Mouse (Mus musculus): ENCODE results near the gene Astn2. TPM values are rescaled to one million over a fixed set of nuclear protein-coding genes. Genes with fewer than 3 reads are reported as not detected.

Astn2 gene
- polyA plus RNA-seq, 1 experiment from 2014 or later: 0.52 TPM

DNA sequence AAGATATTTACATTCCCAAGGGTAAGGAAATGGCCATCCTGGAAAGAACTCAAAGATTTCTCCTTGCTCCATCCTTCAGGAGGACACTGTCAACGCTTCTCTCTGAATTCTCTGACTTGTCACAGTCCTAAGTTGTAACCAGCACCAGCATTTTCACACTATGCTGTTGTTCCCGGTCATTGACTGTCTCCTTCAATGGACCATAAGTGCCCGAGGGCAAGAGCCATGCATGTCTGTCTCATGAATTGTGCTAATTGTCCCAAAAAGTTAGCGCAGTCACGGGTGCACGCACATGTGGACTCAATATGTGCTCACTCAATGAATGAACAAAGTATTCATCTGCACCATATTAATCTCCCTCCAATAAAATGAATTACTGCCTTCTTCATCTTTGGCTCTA lies 741.2 kb downstream of the Astn2 start:
- no peak overlapping the region for H3K27ac ChIP-seq
- no peaks in the 10 kb centered on the region for H3K36me3 ChIP-seq
- H3K4me1 ChIP-seq (replicated peaks): no peaks in the 10 kb centered on the region
- no peak for ATAC-seq (replicated peaks; ENCODE audit: insufficient number of reproducible peaks, insufficient read depth, low FRiP score, low read depth)
- H3K9ac ChIP-seq: no peak overlapping the region
- WGBS: 87% methylated on average over 6 of the region's 6 CpGs
- H3K4me3 ChIP-seq: no peak overlapping the region
- no peaks in the 10 kb centered on the region for H3K27me3 ChIP-seq
- H3K9me3 ChIP-seq (replicated peaks): no peaks in the 10 kb centered on the region
- no peak overlapping the region for H3K4me2 ChIP-seq

GRCm38 (mm10) chr4:65654723-65655122 lies 749.7 kb downstream of the Astn2 start:
- no peak overlapping the region for H3K9ac ChIP-seq
- WGBS: 0% methylated on average over 2 of the region's 2 CpGs
- no peak overlapping the region for H3K4me3 ChIP-seq
- H3K27ac ChIP-seq: no peak overlapping the region
- H3K27me3 ChIP-seq: no peaks in the 10 kb centered on the region
- H3K9me3 ChIP-seq (replicated peaks): no peaks in the 10 kb centered on the region
- peaks cover 11% of the 10 kb centered on the region for H3K4me1 ChIP-seq (replicated peaks)
- no peaks in the 10 kb centered on the region for H3K36me3 ChIP-seq
- no peak overlapping the region for H3K4me2 ChIP-seq
- no peak; the same call in 1 of the 2 replicates for ATAC-seq (replicated peaks; ENCODE audit: insufficient number of reproducible peaks, insufficient read depth, low FRiP score, low read depth)

DNA sequence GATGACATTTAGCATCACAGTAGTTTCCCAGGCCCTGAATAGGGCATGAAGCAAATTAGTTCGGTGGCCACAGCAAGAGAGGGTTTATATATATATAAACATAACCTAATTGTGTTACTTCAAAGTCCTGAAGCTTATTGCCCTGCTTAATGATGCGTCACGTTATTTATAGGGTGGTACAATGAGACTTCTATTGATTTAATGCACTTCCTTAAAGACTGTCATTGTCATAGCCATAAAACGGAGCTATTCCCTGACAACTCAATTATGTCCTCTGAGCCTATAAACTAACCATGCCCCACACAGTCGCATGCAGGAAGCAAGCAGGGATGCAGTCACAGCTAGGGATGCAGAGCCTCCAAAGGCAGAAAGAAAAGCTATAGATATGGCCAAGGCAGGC lies 761.8 kb downstream of the Astn2 start:
- no peak overlapping the region for H3K9ac ChIP-seq
- no peak for ATAC-seq (replicated peaks; ENCODE audit: insufficient number of reproducible peaks, insufficient read depth, low FRiP score, low read depth)
- no peaks in the 10 kb centered on the region for H3K36me3 ChIP-seq
- H3K4me1 ChIP-seq (replicated peaks): no peaks in the 10 kb centered on the region
- H3K9me3 ChIP-seq (replicated peaks): no peaks in the 10 kb centered on the region
- no peaks in the 10 kb centered on the region for H3K27me3 ChIP-seq
- H3K4me2 ChIP-seq: no peak overlapping the region
- no peak overlapping the region for H3K27ac ChIP-seq
- no peak overlapping the region for H3K4me3 ChIP-seq
- WGBS: 74% methylated on average over 5 of the region's 5 CpGs

DNA sequence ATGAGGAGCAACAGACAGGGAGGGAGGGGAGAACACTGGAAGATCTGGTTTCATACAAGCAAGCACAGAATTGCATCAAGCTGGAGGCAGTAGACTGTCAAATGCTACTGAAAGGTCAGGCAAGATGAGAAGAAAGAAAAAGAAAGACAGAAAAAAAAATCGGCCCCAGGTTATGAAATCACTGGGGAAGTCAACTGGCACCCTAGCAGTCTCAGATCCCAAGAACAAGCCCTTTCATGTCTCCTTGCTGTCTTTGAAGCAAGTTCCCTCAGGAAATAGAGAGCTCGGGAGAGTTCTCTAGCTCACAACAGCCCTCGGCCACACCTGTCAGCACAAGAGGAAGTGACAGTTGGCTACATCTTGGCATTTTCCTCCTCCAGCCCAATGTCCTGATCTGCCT lies 766.2 kb downstream of the Astn2 start:
- WGBS: 68% methylated on average over 3 of the region's 3 CpGs
- H3K4me2 ChIP-seq: no peak overlapping the region

DNA sequence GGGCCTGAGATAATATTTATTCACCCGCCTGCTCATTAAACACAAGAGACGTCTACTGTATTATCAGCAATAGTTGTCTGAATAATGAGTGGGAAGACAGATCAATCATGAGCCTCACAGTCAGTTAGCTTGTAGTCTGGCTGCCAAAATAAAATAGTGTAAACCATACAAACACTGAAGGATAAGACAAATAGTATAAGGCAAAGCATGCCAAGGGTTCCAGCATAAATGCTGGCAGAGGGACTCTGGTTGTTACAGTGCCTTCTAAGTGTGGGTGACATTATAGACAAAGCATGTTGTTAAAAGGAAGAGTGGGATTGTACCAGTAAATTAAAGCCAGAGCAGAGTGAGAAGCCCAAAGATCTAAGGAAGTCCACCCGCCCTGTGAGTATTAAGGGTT lies 784.3 kb downstream of the Astn2 start:
- ATAC-seq (replicated peaks; ENCODE audit: insufficient number of reproducible peaks, insufficient read depth, low FRiP score, low read depth): no peak
- Histone ChIP-seq H3K4me3 (no peak overlapping the region), H3K36me3 (peaks cover 12% of the 10 kb centered on the region), H3K27me3 (no peaks in the 10 kb centered on the region), H3K4me2 (no peak overlapping the region), H3K4me1 (replicated peaks) (no peaks in the 10 kb centered on the region), H3K27ac (no peak overlapping the region), H3K9me3 (replicated peaks) (no peaks in the 10 kb centered on the region), H3K9ac (no peak overlapping the region)
- 78% methylated on average over 3 of the region's 3 CpGs for WGBS

More for the DNA sequence above, 766.2 kb downstream of the Astn2 start:
- Histone ChIP-seq H3K27me3 (no peaks in the 10 kb centered on the region), H3K36me3 (no peaks in the 10 kb centered on the region), H3K9ac (no peak overlapping the region), H3K4me1 (replicated peaks) (no peaks in the 10 kb centered on the region), H3K4me3 (no peak overlapping the region), H3K9me3 (replicated peaks) (no peaks in the 10 kb centered on the region), H3K27ac (no peak overlapping the region)
- ATAC-seq (replicated peaks; ENCODE audit: insufficient number of reproducible peaks, insufficient read depth, low FRiP score, low read depth): no peak

GRCm38 (mm10) chr4:65613135-65613534 lies 791.3 kb downstream of the Astn2 start:
- no peak for ATAC-seq (replicated peaks; ENCODE audit: insufficient number of reproducible peaks, insufficient read depth, low FRiP score, low read depth)

DNA sequence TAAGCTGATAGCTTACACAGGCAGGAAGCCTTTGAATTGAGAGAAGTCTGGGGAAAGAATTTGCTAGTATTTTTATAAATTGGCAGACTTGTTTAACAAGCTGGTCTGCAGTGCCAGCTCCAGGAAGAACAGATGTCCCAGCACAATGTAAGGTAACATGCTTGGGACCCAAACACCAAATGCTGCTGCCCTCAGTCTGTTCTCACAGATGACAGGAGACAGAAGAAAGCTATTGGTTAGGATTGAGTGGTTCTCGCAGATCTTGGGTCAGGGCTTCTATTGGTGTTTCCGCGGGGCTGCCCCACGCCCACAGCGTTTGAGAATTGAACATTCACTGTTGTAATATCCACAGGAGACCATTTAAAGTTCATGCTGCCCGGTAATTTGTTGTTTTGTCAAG lies 793.5 kb downstream of the Astn2 start:
- 91% methylated on average over 6 of the region's 6 CpGs for WGBS
- Histone ChIP-seq H3K27ac (no peak overlapping the region), H3K9ac (no peak overlapping the region), H3K27me3 (no peaks in the 10 kb centered on the region), H3K4me2 (no peak overlapping the region), H3K9me3 (replicated peaks) (no peaks in the 10 kb centered on the region), H3K36me3 (peaks cover 30% of the 10 kb centered on the region), H3K4me3 (no peak overlapping the region), H3K4me1 (replicated peaks) (peaks cover 33% of the 10 kb centered on the region)
- ATAC-seq (replicated peaks; ENCODE audit: insufficient number of reproducible peaks, insufficient read depth, low FRiP score, low read depth): no peak

More at GRCm38 (mm10) chr4:65613135-65613534, 791.3 kb downstream of the Astn2 start:
- no peaks in the 10 kb centered on the region for H3K9me3 ChIP-seq (replicated peaks)
- 89% methylated on average over 14 of the region's 14 CpGs for WGBS
- H3K9ac ChIP-seq: no peak overlapping the region
- H3K36me3 ChIP-seq: peaks cover 34% of the 10 kb centered on the region
- peaks cover 12% of the 10 kb centered on the region for H3K4me1 ChIP-seq (replicated peaks)
- H3K4me2 ChIP-seq: no peak overlapping the region
- H3K27ac ChIP-seq: no peak overlapping the region
- H3K27me3 ChIP-seq: no peaks in the 10 kb centered on the region
- H3K4me3 ChIP-seq: no peak overlapping the region

- no peak overlapping the region for H3K4me2 ChIP-seq
- no peak overlapping the region for H3K4me3 ChIP-seq
- no peak overlapping the region for H3K27ac ChIP-seq
- 78% methylated on average over 5 of the region's 5 CpGs for WGBS
- H3K9me3 ChIP-seq (replicated peaks): no peaks in the 10 kb centered on the region
- H3K4me1 ChIP-seq (replicated peaks): peaks cover 38% of the 10 kb centered on the region
- ATAC-seq (replicated peaks; ENCODE audit: insufficient number of reproducible peaks, insufficient read depth, low FRiP score, low read depth): no peak
- no peak overlapping the region for H3K9ac ChIP-seq
- H3K27me3 ChIP-seq: no peaks in the 10 kb centered on the region
- peaks cover 24% of the 10 kb centered on the region for H3K36me3 ChIP-seq
These were observed 794.1 kb downstream of the Astn2 start for GRCm38 (mm10) chr4:65610329-65610728.

DNA sequence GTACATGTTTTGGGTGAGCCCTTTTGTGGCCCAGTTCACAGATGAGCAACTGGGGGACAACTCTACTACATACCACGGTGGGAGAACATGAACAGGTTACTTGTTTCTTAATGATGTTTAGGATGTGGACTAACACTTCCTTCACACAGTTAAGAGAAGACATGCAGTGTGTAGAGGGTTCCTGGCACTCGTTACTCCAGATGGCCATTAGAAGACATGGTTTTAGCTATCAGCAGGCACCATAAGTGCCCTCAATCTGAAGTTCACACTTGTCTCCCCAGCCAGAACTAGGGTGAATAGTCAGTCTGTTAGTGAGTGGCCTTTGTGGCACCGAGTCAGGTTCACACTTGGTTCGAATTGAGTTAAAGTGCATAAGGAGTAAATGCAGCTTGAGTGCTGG lies 796.3 kb downstream of the Astn2 start:
- Histone ChIP-seq H3K9me3 (replicated peaks) (no peaks in the 10 kb centered on the region), H3K4me3 (no peak overlapping the region), H3K27me3 (no peaks in the 10 kb centered on the region), H3K36me3 (peaks cover 2% of the 10 kb centered on the region), H3K9ac (no peak overlapping the region), H3K4me1 (replicated peaks) (peaks cover 41% of the 10 kb centered on the region), H3K4me2 (no peak overlapping the region), H3K27ac (no peak overlapping the region)
- ATAC-seq (replicated peaks; ENCODE audit: insufficient number of reproducible peaks, insufficient read depth, low FRiP score, low read depth): no peak
- WGBS: 82% methylated on average over 4 of the region's 4 CpGs

DNA sequence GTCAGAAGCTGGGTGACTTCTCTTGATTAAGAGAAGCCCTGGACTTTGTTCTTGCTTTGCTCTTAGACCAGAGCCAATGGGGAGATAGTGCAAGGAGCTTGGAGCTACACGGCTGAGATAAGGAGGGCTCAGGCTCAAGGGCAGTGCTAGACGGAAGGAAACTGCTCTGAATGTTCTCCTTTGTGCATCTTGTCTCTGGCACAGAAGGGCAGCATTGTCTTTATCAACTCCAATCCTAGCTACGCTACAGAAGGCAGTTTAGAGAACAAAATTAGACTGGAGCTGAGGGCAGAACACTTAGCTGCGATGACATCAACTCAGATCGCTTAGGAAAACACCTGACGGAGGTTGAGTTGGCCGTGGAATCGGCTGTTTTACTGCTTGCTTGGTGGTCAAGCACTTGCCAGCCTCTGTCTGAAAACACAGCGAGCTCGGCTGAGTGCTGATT lies 797.2 kb downstream of the Astn2 start:
- Histone ChIP-seq H3K9ac (no peak overlapping the region; the same call in 1 of the 2 replicates), H3K4me1 (replicated peaks) (peaks cover 41% of the 10 kb centered on the region), H3K4me2 (peak overlapping the region; percentile 54), H3K9me3 (replicated peaks) (no peaks in the 10 kb centered on the region), H3K36me3 (no peaks in the 10 kb centered on the region), H3K4me3 (peak overlapping the region; percentile 27), H3K27me3 (no peaks in the 10 kb centered on the region), H3K27ac (peak overlapping the region; percentile 56)
- peak; percentile 10; the same call in 1 of the 2 replicates for ATAC-seq (replicated peaks; ENCODE audit: insufficient number of reproducible peaks, insufficient read depth, low FRiP score, low read depth)
- WGBS: 26% methylated on average over 10 of the region's 10 CpGs

DNA sequence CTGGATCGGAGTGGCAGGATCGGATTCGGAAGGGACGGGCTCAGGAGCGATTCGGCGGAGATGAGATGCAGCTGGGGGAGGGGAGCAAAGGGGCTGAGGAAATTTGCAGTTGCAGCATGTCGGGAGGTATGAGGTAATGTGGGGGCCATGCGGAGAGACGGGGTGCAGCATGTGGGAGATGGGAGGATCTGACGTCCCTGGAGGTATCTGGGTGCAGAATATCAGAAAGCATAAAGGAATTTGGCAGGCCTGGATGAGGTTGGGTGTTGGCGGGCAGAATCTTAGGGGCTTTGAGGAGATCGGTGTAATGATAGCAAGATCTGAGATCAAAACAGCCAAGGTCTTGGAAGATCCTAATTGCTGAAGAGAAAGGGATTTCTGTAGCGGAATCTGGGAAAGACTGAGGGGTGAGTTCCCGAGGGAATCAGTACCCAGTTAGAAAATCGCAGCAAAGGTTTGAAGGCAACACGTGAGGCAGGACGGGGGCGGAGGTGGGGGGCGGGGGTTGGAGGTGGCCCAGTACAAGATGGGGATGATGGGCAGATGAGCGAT lies 799.2 kb downstream of the Astn2 start:
- H3K9me3 ChIP-seq (replicated peaks): no peaks in the 10 kb centered on the region
- H3K4me3 ChIP-seq: peak overlapping the region; percentile 71
- peak; percentile 56; the same call in 1 of the 2 replicates for ATAC-seq (replicated peaks; ENCODE audit: insufficient number of reproducible peaks, insufficient read depth, low FRiP score, low read depth)
- WGBS: under 1% methylated on average over 21 of the region's 21 CpGs
- H3K27me3 ChIP-seq: no peaks in the 10 kb centered on the region
- H3K4me1 ChIP-seq (replicated peaks): peaks cover 38% of the 10 kb centered on the region
- H3K36me3 ChIP-seq: no peaks in the 10 kb centered on the region
- 0 out of 2 replicates have a peak overlapping the region, but pooled peaks have one; percentile 45 for H3K27ac ChIP-seq
- H3K4me2 ChIP-seq: peak overlapping the region; percentile 82
- peak overlapping the region; percentile 80 for H3K9ac ChIP-seq

- H3K27me3 ChIP-seq: no peaks in the 10 kb centered on the region
- WGBS: 2% methylated on average over 33 of the region's 33 CpGs
These were observed 799.8 kb downstream of the Astn2 start, which contains the start of gene Trim32 for GRCm38 (mm10) chr4:65604504-65605150. TSS of gene Trim32 (plus strand) at chr4:65604986.

More at GRCm38 (mm10) chr4:65604504-65605150, 799.8 kb downstream of the Astn2 start, which contains the start of gene Trim32:
- H3K4me1 ChIP-seq (replicated peaks): peaks cover 35% of the 10 kb centered on the region
- H3K36me3 ChIP-seq: no peaks in the 10 kb centered on the region
- peak within 1 kb of the TSS; percentile 71 for H3K4me3 ChIP-seq
- peak; percentile 94 for ATAC-seq (replicated peaks; ENCODE audit: insufficient number of reproducible peaks, insufficient read depth, low FRiP score, low read depth)
- peak within 1 kb of the TSS; percentile 80 for H3K9ac ChIP-seq
- H3K4me2 ChIP-seq: peak within 1 kb of the TSS; percentile 82
- peak within 1 kb of the TSS; percentile 49 for H3K27ac ChIP-seq
- H3K9me3 ChIP-seq (replicated peaks): no peaks in the 10 kb centered on the region
